Mouse (Mus musculus) gastrocnemius, postnatal 14 days (tissue): ENCODE data around the gene Nupr1. TPM values are rescaled to one million over a fixed set of nuclear protein-coding genes. Genes with fewer than 3 reads are reported as not detected.

Experiments used
- microRNA-seq, 2 experiments: library from miRNA; unstranded; fragments of <30 nt; microRNA quantifications; one replicate each; pipeline ENCODE4 v1.2.0; 2021
- total RNA-seq, 2 experiments: library from RNA; stranded (reverse); gene quantifications; 2 replicates each; pipeline ENCODE4 v1.2.3; 2021

Nupr1 gene
- total RNA-seq, 2 experiments from 2014 or later = 15.4 to 18.3 TPM

Small RNA genes lying within 50 kb of the gene (microRNA-seq; reads per million reads assigned to microRNA genes)
- 0 to 2.2 reads per million in 2 experiments for gene Mir7059

Other genes with a start within 250 kb of the Nupr1 start
- 1 to 10 TPM; 2.1 to 2.6 TPM for gene Nfatc2ip, start 234.1 kb downstream of the Nupr1 start, total RNA-seq
- gene Cd19, start 216.0 kb downstream of the Nupr1 start, total RNA-seq = under 1 TPM in 1 of 2 experiments, not detected in 1; 0.08 TPM
- gene Rabep2, start 202.1 kb downstream of the Nupr1 start, total RNA-seq = 10 to 100 TPM; 12.1 to 12.7 TPM
- gene Atp2a1, start 167.8 kb downstream of the Nupr1 start, total RNA-seq = over 10,000 TPM; 16,285 to 17,681 TPM
- 10 to 100 TPM; 47.1 to 47.6 TPM for gene Sh2b1, start 155.4 kb downstream of the Nupr1 start, total RNA-seq
- gene Tufm, start 143.5 kb downstream of the Nupr1 start, total RNA-seq = 100 to 1,000 TPM; 117 to 146 TPM
- gene Atxn2l, start 127.4 kb downstream of the Nupr1 start, total RNA-seq = 10 to 100 TPM; 31.1 to 32.4 TPM
- 100 to 1,000 TPM; 135 to 136 TPM for gene Eif3c, start 64.5 kb downstream of the Nupr1 start, total RNA-seq
- gene Apobr, start 45.9 kb downstream of the Nupr1 start, total RNA-seq = under 1 TPM; 0.55 to 0.88 TPM
- gene Cln3, start 45.0 kb downstream of the Nupr1 start, total RNA-seq = 1 to 10 TPM; 6.5 to 7.6 TPM
- not detected for gene Il27, start 35.9 kb downstream of the Nupr1 start, total RNA-seq
- 10 to 100 TPM; 23.2 to 24.6 TPM for gene Sgf29, start 18.4 kb upstream of the Nupr1 start, total RNA-seq
- gene Sult1a1, start 45.6 kb upstream of the Nupr1 start, total RNA-seq = 10 to 100 TPM; 20.3 to 45.9 TPM
- 10 to 100 TPM; 40.7 to 41.6 TPM for gene Bola2, start 64.5 kb upstream of the Nupr1 start, total RNA-seq
- 1 to 10 TPM; 3.7 to 4.6 TPM for gene Slx1b, start 64.9 kb upstream of the Nupr1 start, total RNA-seq
- 1 to 10 TPM; 2.7 to 3.6 TPM for gene Coro1a, start 76.9 kb upstream of the Nupr1 start, total RNA-seq
- 10 to 100 TPM; 35.0 to 40.0 TPM for gene Mapk3, start 128.7 kb upstream of the Nupr1 start, total RNA-seq
- gene Gdpd3, start 135.5 kb upstream of the Nupr1 start, total RNA-seq = 1 to 10 TPM in 1 of 2 experiments, under 1 TPM in 1; 0.92 to 1.8 TPM
- gene Ypel3, start 146.1 kb upstream of the Nupr1 start, total RNA-seq = 10 to 100 TPM; 52.4 to 64.9 TPM
- gene Tbx6, start 150.6 kb upstream of the Nupr1 start, total RNA-seq = under 1 TPM; 0.31 to 0.55 TPM
- gene Ppp4c, start 161.6 kb upstream of the Nupr1 start, total RNA-seq = 10 to 100 TPM; 28.0 to 33.6 TPM
- gene Fam57b, start 166.8 kb upstream of the Nupr1 start, total RNA-seq = 10 to 100 TPM; 12.5 to 14.2 TPM
- not detected for gene 4930451I11Rik, start 200.8 kb upstream of the Nupr1 start, total RNA-seq
- not detected for gene Doc2a, start 216.6 kb upstream of the Nupr1 start, total RNA-seq
- 1 to 10 TPM; 6.1 to 8.5 TPM for gene Hirip3, start 231.1 kb upstream of the Nupr1 start, total RNA-seq
- gene Ino80e, start 231.5 kb upstream of the Nupr1 start, total RNA-seq = 10 to 100 TPM; 13.7 to 14.1 TPM